Mouse (Mus musculus) lung, embryonic 14.5 days (tissue): Measurements from ENCODE around the gene Arpc3. TPM values are rescaled to one million over a fixed set of nuclear protein-coding genes. Genes with fewer than 3 reads are reported as not detected.

Source experiments
- ATAC-seq: fragments of 200-750 bp; cut with Nextera tagmentation; 2 replicates; pipeline ENCODE4 v1.8.0; 2017; ENCODE audit warnings: mild to moderate bottlenecking, moderate TSS enrichment, moderate library complexity; ENCODE audit not compliant: insufficient read depth
- DNase-seq: peaks from one replicate; pipeline ENCODE4 v3.0.0-alpha.2; 2015
- H3K27ac ChIP-seq: fragments of 300-500 bp; sonication (generic); 2 replicates; pipeline ENCODE4 v1.5.1; 2014; ENCODE audit warnings: low read depth, mild to moderate bottlenecking, moderate library complexity
- H3K27me3 ChIP-seq: fragments of 300-500 bp; sonication (generic); 2 replicates; pipeline ENCODE4 v1.6.1; 2014; ENCODE audit warnings: low read length, control low read depth; ENCODE audit not compliant: insufficient read depth
- H3K36me3 ChIP-seq: fragments of 300-500 bp; sonication (generic); 2 replicates; pipeline ENCODE4 v1.6.1; 2014; ENCODE audit warnings: control low read depth; ENCODE audit not compliant: insufficient read depth
- H3K4me1 ChIP-seq: fragments of 300-500 bp; sonication (generic); 2 replicates; pipeline ENCODE4 v1.6.1; 2014; ENCODE audit warnings: antibody characterized with exemption, control low read depth; ENCODE audit not compliant: insufficient read depth
- H3K4me2 ChIP-seq: fragments of 300-500 bp; sonication (generic); 2 replicates; pipeline ENCODE4 v1.6.1; 2014; ENCODE audit warnings: mild to moderate bottlenecking
- H3K4me3 ChIP-seq: fragments of 300-500 bp; sonication (generic); 2 replicates; pipeline ENCODE4 v1.5.1; 2014; ENCODE audit warnings: low read depth, low read length
- H3K9ac ChIP-seq: fragments of 300-500 bp; sonication (generic); 2 replicates; pipeline ENCODE4 v1.6.1; 2014
- H3K9me3 ChIP-seq: fragments of 300-500 bp; sonication (generic); 2 replicates; pipeline ENCODE4 v1.6.1; 2016; ENCODE audit warnings: low read depth, low read length, control low read depth
- CTCF ChIP-seq: IDR thresholded peaks from 2 replicates; pipeline ENCODE4 v1.5.1; 2016; ENCODE audit warnings: antibody characterized with exemption, low read depth
- WGBS: fragments of 180-500 bp; shearing (Covaris S2); extraction: QIAGEN DNeasy Blood & Tissue Kit; methylation state at CpG from one replicate; pipeline ENCODE4 v1.1.7; 2014; 5-methylcytosine and 5-hydroxymethylcytosine counted together
- polyA plus RNA-seq: library from polyadenylated mRNA; unstranded; fragments of >200 nt; fragmentation: Nextera tagmentation; extraction: Ambion mirVana; gene quantifications from 2 replicates; pipeline ENCODE4 v1.2.1, GENCODE M21; 2014

The Arpc3 gene
- polyA plus RNA-seq, 1 experiment from 2014 or later, result 48.7 TPM

- Histone ChIP-seq H3K4me2 (peak overlapping the region; percentile 91), H3K27me3 (no peaks in the 10 kb centered on the region), H3K9me3 (no peaks in the 10 kb centered on the region), H3K4me3 (peak overlapping the region; percentile 96), H3K4me1 (0 out of 2 replicates have a peak, but pooled peaks cover 4% of the 10 kb centered on the region), H3K9ac (peak overlapping the region; percentile 93), H3K36me3 (peaks cover 11% of the 10 kb centered on the region; the same call in 1 of the 2 replicates), H3K27ac (peak overlapping the region; percentile 84)
- DNase-seq (peak; percentile 95), ATAC-seq (peak; percentile 90)
- WGBS, result under 1% methylated on average over 73 of the region's 73 CpGs
- TF ChIP-seq CTCF, result peak; percentile 36; the same call in 1 of the 2 replicates
These were observed 30.6 kb downstream of the Arpc3 start for GRCm38 (mm10) chr5:122422071-122422964.

GRCm38 (mm10) chr5:122423083-122423482 lies 31.4 kb downstream of the Arpc3 start:
- peak overlapping the region; percentile 93 for H3K9ac ChIP-seq
- H3K36me3 ChIP-seq, result peaks cover 14% of the 10 kb centered on the region
- WGBS, result 24% methylated on average over 15 of the region's 15 CpGs
- peak overlapping the region; percentile 91 for H3K4me2 ChIP-seq
- H3K4me3 ChIP-seq, result peak overlapping the region; percentile 96
- H3K9me3 ChIP-seq, result no peaks in the 10 kb centered on the region
- H3K27me3 ChIP-seq, result no peaks in the 10 kb centered on the region
- H3K4me1 ChIP-seq, result 0 out of 2 replicates have a peak, but pooled peaks cover 4% of the 10 kb centered on the region
- ATAC-seq, result 0 out of 2 replicates have a peak, but pooled peaks have one; percentile 26
- TF ChIP-seq CTCF, result no peak
- H3K27ac ChIP-seq, result no peak overlapping the region
- DNase-seq, result no peak

- H3K4me1 ChIP-seq, result 0 out of 2 replicates have a peak, but pooled peaks cover 4% of the 10 kb centered on the region
These were observed 33.9 kb downstream of the Arpc3 start for GRCm38 (mm10) chr5:122425550-122425949.

GRCm38 (mm10) chr5:122430036-122430775 lies 38.5 kb downstream of the Arpc3 start:
- TF ChIP-seq CTCF, result no peak
- no peak for ATAC-seq
- Histone ChIP-seq H3K9ac (no peak overlapping the region), H3K9me3 (no peaks in the 10 kb centered on the region), H3K27ac (no peak overlapping the region), H3K4me1 (no peaks in the 10 kb centered on the region), H3K27me3 (no peaks in the 10 kb centered on the region), H3K4me2 (no peak overlapping the region), H3K36me3 (peaks cover 77% of the 10 kb centered on the region), H3K4me3 (no peak overlapping the region)
- no peak for DNase-seq
- 92% methylated on average over 4 of the region's 4 CpGs for WGBS

More at GRCm38 (mm10) chr5:122425550-122425949, 33.9 kb downstream of the Arpc3 start:
- Histone ChIP-seq H3K4me3 (no peak overlapping the region), H3K9me3 (no peaks in the 10 kb centered on the region), H3K27ac (no peak overlapping the region), H3K36me3 (peaks cover 38% of the 10 kb centered on the region), H3K9ac (no peak overlapping the region), H3K4me2 (no peak overlapping the region), H3K27me3 (no peaks in the 10 kb centered on the region)
- ATAC-seq, result no peak
- no peak for DNase-seq
- 0 out of 2 replicates have a peak, but pooled peaks have one; percentile 1 for TF ChIP-seq CTCF
- 83% methylated on average over 2 of the region's 2 CpGs for WGBS

- no peaks in the 10 kb centered on the region for H3K27me3 ChIP-seq
- H3K9ac ChIP-seq, result no peak overlapping the region
- H3K4me3 ChIP-seq, result no peak overlapping the region
- no peaks in the 10 kb centered on the region for H3K9me3 ChIP-seq
- no peaks in the 10 kb centered on the region for H3K4me1 ChIP-seq
- no peak for TF ChIP-seq CTCF
- 94% methylated on average over 8 of the region's 8 CpGs for WGBS
- H3K4me2 ChIP-seq, result no peak overlapping the region
- ATAC-seq (no peak), DNase-seq (no peak)
- peaks cover 83% of the 10 kb centered on the region for H3K36me3 ChIP-seq
- H3K27ac ChIP-seq, result no peak overlapping the region
These were observed 39.5 kb downstream of the Arpc3 start for GRCm38 (mm10) chr5:122431221-122431620.

GRCm38 (mm10) chr5:122434541-122434940 lies 42.9 kb downstream of the Arpc3 start:
- Histone ChIP-seq H3K27me3 (no peaks in the 10 kb centered on the region), H3K9me3 (no peaks in the 10 kb centered on the region), H3K4me2 (no peak overlapping the region), H3K4me1 (no peaks in the 10 kb centered on the region), H3K36me3 (peaks cover 99% of the 10 kb centered on the region), H3K27ac (no peak overlapping the region), H3K9ac (no peak overlapping the region), H3K4me3 (no peak overlapping the region)
- DNase-seq (no peak), ATAC-seq (no peak)
- peak; percentile 22 for TF ChIP-seq CTCF
- WGBS, result 80% methylated on average over 4 of the region's 4 CpGs
